Mouse (Mus musculus): ENCODE data around the gene Mrpl50. TPM values are rescaled to one million over a fixed set of nuclear protein-coding genes. Genes with fewer than 3 reads are reported as not detected.

The Mrpl50 gene
- polyA plus RNA-seq, 1 experiment from 2014 or later, result 79.0 TPM

DNA sequence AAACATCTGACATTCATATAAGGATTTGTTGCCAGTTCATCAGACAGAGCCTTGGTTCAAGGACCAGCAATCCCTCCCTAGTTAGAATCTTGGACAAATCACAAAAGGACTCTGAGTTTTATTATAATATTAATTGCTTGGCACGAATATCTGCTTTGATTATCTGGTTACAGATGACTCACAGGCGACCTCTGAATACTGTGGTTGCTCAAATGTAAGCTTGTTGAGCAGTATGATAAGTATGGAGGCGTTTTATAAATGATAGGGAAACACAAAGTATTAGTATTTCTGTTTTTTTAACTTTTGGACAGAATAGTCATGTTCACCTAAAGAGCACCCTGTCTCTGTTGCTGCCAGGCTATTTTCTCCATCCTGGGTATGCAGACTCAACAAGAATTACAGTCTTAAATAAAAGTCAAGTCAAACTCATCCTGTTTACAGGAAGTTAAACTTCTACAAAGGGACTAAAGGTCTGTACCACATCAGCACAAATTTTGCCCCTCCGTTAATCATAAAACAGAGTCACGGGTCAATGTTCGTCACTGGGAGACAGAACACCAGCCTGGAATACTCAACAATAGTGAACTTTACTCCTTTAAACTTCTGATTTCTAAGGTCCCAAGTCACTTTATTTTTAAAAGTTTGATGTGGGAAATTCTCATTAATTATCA is 26.1 kb upstream of the Mrpl50 start:
- 78% methylated on average over 6 of the region's 6 CpGs for WGBS
- H3K36me3 ChIP-seq (ENCODE audit: control insufficient read depth, insufficient read depth), result no peaks in the 10 kb centered on the region
- no peak overlapping the region for H3K4me2 ChIP-seq (ENCODE audit: low read length)
- H3K4me3 ChIP-seq (replicated peaks; ENCODE audit: low read length), result no peak overlapping the region
- H3K9ac ChIP-seq (replicated peaks; ENCODE audit: low read depth, low read length), result no peak overlapping the region
- ATAC-seq, result no peak
- no peaks in the 10 kb centered on the region for H3K9me3 ChIP-seq (ENCODE audit: control insufficient read depth, low read length)
- no peaks in the 10 kb centered on the region for H3K27me3 ChIP-seq (replicated peaks; ENCODE audit: control insufficient read depth, insufficient read depth, low read length)
- H3K27ac ChIP-seq (ENCODE audit: low read length), result no peak overlapping the region
- H3K4me1 ChIP-seq (replicated peaks; ENCODE audit: control insufficient read depth, insufficient read depth, low read length), result no peaks in the 10 kb centered on the region

DNA sequence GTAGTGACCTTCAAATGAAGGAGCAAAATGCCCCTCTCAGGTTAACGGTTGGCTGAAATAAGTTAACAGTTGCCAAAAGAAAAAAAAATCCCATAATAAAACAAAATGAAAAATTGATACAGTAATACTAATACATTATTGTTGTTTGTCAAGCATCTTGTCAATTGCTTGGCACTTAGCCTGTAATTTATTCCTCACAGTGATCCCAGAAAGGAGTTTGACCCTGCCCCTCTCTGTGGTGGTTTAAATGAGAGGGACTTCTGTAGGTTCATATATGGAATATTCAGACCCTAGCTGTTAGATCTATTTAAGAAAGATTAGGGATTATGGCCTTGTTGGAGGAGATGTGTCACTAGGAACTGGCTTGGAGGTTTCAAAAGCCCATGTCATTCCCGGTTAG is 25.1 kb upstream of the Mrpl50 start:
- no peaks in the 10 kb centered on the region for H3K4me1 ChIP-seq (replicated peaks; ENCODE audit: control insufficient read depth, insufficient read depth, low read length)
- no peak overlapping the region for H3K4me3 ChIP-seq (replicated peaks; ENCODE audit: low read length)
- H3K4me2 ChIP-seq (ENCODE audit: low read length), result no peak overlapping the region
- H3K27ac ChIP-seq (ENCODE audit: low read length), result no peak overlapping the region
- no peaks in the 10 kb centered on the region for H3K9me3 ChIP-seq (ENCODE audit: control insufficient read depth, low read length)
- WGBS, result 93% methylated on average over 2 of the region's 2 CpGs
- no peaks in the 10 kb centered on the region for H3K27me3 ChIP-seq (replicated peaks; ENCODE audit: control insufficient read depth, insufficient read depth, low read length)
- no peak overlapping the region for H3K9ac ChIP-seq (replicated peaks; ENCODE audit: low read depth, low read length)
- no peaks in the 10 kb centered on the region for H3K36me3 ChIP-seq (ENCODE audit: control insufficient read depth, insufficient read depth)
- ATAC-seq, result no peak

DNA sequence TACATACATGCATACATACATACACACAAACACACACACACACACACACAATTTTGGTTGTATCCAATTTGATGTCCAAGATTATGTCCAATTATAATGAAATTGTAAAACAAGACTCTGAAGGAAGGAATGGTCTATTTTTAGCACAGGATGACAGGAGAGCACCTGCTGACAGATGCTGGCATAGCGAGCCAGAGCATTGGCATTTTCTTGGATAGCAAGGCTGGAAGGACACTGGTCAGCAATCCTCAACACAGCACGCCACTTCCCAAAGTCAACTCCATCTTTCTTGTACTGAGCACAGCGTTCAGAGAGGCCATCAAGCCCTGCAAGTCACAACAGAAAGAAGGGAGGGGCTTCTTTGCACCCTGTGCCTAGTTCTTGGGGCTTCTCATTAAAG is 20.1 kb upstream of the Mrpl50 start:
- Histone ChIP-seq H3K27ac (ENCODE audit: low read length) (no peak overlapping the region), H3K4me3 (replicated peaks; ENCODE audit: low read length) (no peak overlapping the region), H3K4me2 (ENCODE audit: low read length) (no peak overlapping the region), H3K9me3 (ENCODE audit: control insufficient read depth, low read length) (no peaks in the 10 kb centered on the region), H3K36me3 (ENCODE audit: control insufficient read depth, insufficient read depth) (no peaks in the 10 kb centered on the region), H3K27me3 (replicated peaks; ENCODE audit: control insufficient read depth, insufficient read depth, low read length) (no peaks in the 10 kb centered on the region), H3K4me1 (replicated peaks; ENCODE audit: control insufficient read depth, insufficient read depth, low read length) (no peaks in the 10 kb centered on the region), H3K9ac (replicated peaks; ENCODE audit: low read depth, low read length) (no peak overlapping the region)
- 74% methylated on average over 3 of the region's 3 CpGs for WGBS
- ATAC-seq, result no peak

DNA sequence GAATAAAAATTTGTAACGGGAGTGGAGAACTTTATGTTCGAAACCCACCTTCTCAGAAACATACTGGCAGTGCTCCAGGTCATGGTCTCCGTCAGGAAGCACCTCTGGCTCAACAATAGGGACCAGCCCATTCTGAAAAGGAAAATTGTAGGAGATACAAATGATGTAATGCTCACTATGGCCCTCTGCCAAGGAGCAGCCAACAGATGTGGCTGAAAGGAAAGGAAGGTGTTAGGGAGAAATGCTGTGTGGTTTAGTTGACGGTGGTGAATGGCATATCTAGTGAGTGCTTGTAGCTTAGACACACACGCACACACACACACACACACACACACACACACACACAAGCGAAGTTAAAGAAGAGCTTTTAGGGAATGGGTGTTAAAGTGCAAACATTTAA is 18.8 kb upstream of the Mrpl50 start:
- H3K27ac ChIP-seq (ENCODE audit: low read length), result no peak overlapping the region
- no peak for ATAC-seq
- 52% methylated on average over 6 of the region's 6 CpGs for WGBS
- no peak overlapping the region for H3K9ac ChIP-seq (replicated peaks; ENCODE audit: low read depth, low read length)
- H3K4me3 ChIP-seq (replicated peaks; ENCODE audit: low read length), result no peak overlapping the region
- no peaks in the 10 kb centered on the region for H3K36me3 ChIP-seq (ENCODE audit: control insufficient read depth, insufficient read depth)
- H3K9me3 ChIP-seq (ENCODE audit: control insufficient read depth, low read length), result no peaks in the 10 kb centered on the region
- H3K27me3 ChIP-seq (replicated peaks; ENCODE audit: control insufficient read depth, insufficient read depth, low read length), result no peaks in the 10 kb centered on the region
- H3K4me2 ChIP-seq (ENCODE audit: low read length), result no peak overlapping the region
- H3K4me1 ChIP-seq (replicated peaks; ENCODE audit: control insufficient read depth, insufficient read depth, low read length), result no peaks in the 10 kb centered on the region

DNA sequence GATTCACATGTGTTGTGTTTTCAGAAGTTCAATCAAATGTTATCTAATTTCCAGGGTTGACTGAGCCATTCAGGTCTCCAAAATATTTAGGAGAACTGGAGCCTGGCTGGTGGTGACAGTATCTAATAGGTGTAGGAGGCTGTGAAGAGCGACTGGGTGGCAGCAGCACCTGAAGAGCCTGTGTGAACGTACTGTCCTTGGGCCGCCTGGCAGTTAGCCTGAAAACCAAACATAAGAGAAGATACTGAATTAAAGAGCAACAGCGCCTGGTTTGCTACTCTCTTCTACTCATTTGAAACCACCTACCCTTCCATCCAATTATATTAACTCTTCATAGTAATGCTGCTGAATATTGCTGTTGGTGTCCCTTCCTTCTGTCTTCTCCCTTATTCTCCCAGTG is 15.8 kb upstream of the Mrpl50 start:
- Histone ChIP-seq H3K4me2 (ENCODE audit: low read length) (no peak overlapping the region), H3K27ac (ENCODE audit: low read length) (no peak overlapping the region), H3K9ac (replicated peaks; ENCODE audit: low read depth, low read length) (no peak overlapping the region), H3K9me3 (ENCODE audit: control insufficient read depth, low read length) (no peaks in the 10 kb centered on the region), H3K36me3 (ENCODE audit: control insufficient read depth, insufficient read depth) (peaks cover 5% of the 10 kb centered on the region; the same call in 1 of the 2 replicates), H3K27me3 (replicated peaks; ENCODE audit: control insufficient read depth, insufficient read depth, low read length) (no peaks in the 10 kb centered on the region), H3K4me1 (replicated peaks; ENCODE audit: control insufficient read depth, insufficient read depth, low read length) (no peaks in the 10 kb centered on the region), H3K4me3 (replicated peaks; ENCODE audit: low read length) (no peak overlapping the region)
- 91% methylated on average over 4 of the region's 4 CpGs for WGBS
- ATAC-seq, result no peak

DNA sequence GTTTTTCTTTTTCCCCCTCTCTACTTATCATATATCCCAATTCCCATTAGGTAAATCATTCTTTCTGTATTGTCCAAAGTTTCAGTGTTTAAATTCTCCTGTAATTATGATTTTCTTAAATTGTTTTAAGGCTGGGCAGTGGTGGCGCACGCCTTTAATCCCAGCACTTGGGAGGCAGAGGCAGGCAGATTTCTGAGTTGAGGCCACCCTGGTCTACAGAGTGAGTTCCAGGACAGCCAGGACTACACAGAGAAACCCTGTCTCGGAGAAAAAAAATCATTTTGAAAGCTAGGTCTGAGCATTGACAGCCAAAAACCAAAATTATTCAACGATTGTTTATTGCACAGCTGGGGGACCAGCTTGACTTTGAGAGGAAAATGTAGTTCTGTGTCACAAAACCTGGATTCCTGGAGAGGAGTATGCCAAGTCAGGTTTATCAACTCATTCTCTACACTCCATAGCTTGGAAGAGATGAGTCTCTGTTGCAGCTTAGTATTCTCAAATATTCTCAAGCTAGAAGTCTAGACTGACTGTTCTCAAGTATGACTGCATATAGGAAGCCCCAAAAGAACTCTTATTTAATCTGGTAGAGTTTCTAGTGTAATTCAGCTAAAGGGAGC is 14.9 kb upstream of the Mrpl50 start:
- H3K4me1 ChIP-seq (replicated peaks; ENCODE audit: control insufficient read depth, insufficient read depth, low read length), result no peaks in the 10 kb centered on the region
- peaks cover 10% of the 10 kb centered on the region for H3K36me3 ChIP-seq (ENCODE audit: control insufficient read depth, insufficient read depth)
- no peak overlapping the region for H3K27ac ChIP-seq (ENCODE audit: low read length)
- H3K4me2 ChIP-seq (ENCODE audit: low read length), result no peak overlapping the region
- H3K4me3 ChIP-seq (replicated peaks; ENCODE audit: low read length), result no peak overlapping the region
- no peak for ATAC-seq
- 93% methylated on average over 4 of the region's 4 CpGs for WGBS
- H3K27me3 ChIP-seq (replicated peaks; ENCODE audit: control insufficient read depth, insufficient read depth, low read length), result no peaks in the 10 kb centered on the region
- no peak overlapping the region for H3K9ac ChIP-seq (replicated peaks; ENCODE audit: low read depth, low read length)
- peaks cover under 1% of the 10 kb centered on the region; the same call in 1 of the 2 replicates for H3K9me3 ChIP-seq (ENCODE audit: control insufficient read depth, low read length)

DNA sequence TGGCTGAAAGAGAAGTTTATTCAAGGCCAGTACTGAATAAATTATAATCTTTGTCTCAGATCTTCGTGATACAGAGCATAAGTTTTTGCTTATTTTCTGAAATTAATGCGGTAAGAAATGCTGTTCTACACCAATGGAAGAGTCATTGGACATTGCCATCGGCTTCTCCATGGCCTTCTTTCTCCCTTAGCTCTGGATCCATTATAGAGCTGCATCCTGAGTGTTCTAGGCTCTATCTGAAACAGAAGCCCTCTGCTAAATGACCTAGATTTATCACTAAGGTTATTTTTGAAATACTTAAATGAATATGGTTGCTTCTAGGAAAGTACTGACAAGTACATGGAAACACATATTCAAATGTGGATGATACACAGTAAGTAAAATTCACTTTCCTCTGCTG is 14.1 kb upstream of the Mrpl50 start:
- ATAC-seq, result no peak
- WGBS, result 90% methylated on average over 3 of the region's 3 CpGs

DNA sequence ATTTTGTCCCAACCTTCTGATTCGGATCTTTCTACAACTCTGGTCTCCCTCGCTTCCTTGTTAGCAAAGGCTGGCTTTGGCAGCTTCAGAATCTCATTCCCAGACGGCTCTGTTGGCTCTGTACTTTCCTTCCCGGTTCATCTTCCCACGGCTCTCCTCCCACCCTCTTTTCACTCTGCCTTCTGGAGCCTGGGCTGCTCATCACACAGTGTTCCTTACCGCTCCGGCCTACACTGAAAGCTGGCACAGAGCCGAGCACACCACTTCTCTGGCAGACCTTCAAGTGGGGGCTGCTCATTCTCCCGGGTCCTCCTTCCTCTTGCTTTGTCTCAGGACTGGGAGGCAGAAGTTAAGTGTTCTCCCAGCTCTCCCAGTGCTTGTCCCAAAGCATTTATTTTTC is 1.7 kb upstream of the Mrpl50 start:
- Histone ChIP-seq H3K27ac (ENCODE audit: low read length) (no peak overlapping the region), H3K27me3 (replicated peaks; ENCODE audit: control insufficient read depth, insufficient read depth, low read length) (no peaks in the 10 kb centered on the region), H3K4me3 (replicated peaks; ENCODE audit: low read length) (0 out of 2 replicates have a peak overlapping the region, but pooled peaks have one; percentile 0), H3K9ac (replicated peaks; ENCODE audit: low read depth, low read length) (no peak overlapping the region), H3K4me1 (replicated peaks; ENCODE audit: control insufficient read depth, insufficient read depth, low read length) (peaks cover 16% of the 10 kb centered on the region), H3K36me3 (ENCODE audit: control insufficient read depth, insufficient read depth) (peaks cover 5% of the 10 kb centered on the region), H3K9me3 (ENCODE audit: control insufficient read depth, low read length) (no peaks in the 10 kb centered on the region), H3K4me2 (ENCODE audit: low read length) (peak overlapping the region; percentile 78)
- WGBS, result 50% methylated on average over 9 of the region's 9 CpGs
- no peak for ATAC-seq

More for the DNA sequence above, 14.1 kb upstream of the Mrpl50 start:
- Histone ChIP-seq H3K9ac (replicated peaks; ENCODE audit: low read depth, low read length) (no peak overlapping the region), H3K4me2 (ENCODE audit: low read length) (no peak overlapping the region), H3K36me3 (ENCODE audit: control insufficient read depth, insufficient read depth) (peaks cover 17% of the 10 kb centered on the region), H3K9me3 (ENCODE audit: control insufficient read depth, low read length) (peaks cover 8% of the 10 kb centered on the region), H3K27ac (ENCODE audit: low read length) (no peak overlapping the region), H3K4me1 (replicated peaks; ENCODE audit: control insufficient read depth, insufficient read depth, low read length) (no peaks in the 10 kb centered on the region), H3K4me3 (replicated peaks; ENCODE audit: low read length) (no peak overlapping the region), H3K27me3 (replicated peaks; ENCODE audit: control insufficient read depth, insufficient read depth, low read length) (no peaks in the 10 kb centered on the region)

DNA sequence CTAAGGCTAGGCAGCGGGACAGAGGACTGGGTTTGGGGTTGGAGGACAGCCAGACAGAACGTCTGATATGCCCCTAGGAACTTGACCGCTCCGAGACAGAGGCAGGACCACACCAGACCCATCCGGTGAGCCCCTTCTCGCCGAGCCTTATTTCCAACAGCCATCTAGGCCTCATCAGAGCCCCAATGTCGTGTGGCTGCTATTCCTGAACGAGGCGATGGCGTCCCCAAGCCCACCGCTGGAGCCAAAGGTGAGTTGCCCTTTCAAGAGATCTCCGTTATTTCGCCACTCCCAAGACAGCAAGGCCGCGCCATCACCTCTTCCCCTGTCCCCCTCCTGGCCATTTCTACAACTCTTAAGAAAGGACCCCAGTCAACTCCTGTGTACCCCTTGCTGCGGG is 453 bp upstream of the Mrpl50 start:
- H3K4me1 ChIP-seq (replicated peaks; ENCODE audit: control insufficient read depth, insufficient read depth, low read length), result peaks cover 16% of the 10 kb centered on the region
- H3K36me3 ChIP-seq (ENCODE audit: control insufficient read depth, insufficient read depth), result peaks cover 5% of the 10 kb centered on the region
- 0 out of 2 replicates have a peak overlapping the region, but pooled peaks have one; percentile 0 for H3K27ac ChIP-seq (ENCODE audit: low read length)
- no peaks in the 10 kb centered on the region for H3K27me3 ChIP-seq (replicated peaks; ENCODE audit: control insufficient read depth, insufficient read depth, low read length)
- peak overlapping the region; percentile 78 for H3K4me2 ChIP-seq (ENCODE audit: low read length)
- no peak for ATAC-seq
- H3K9me3 ChIP-seq (ENCODE audit: control insufficient read depth, low read length), result no peaks in the 10 kb centered on the region
- peak overlapping the region; percentile 76 for H3K4me3 ChIP-seq (replicated peaks; ENCODE audit: low read length)
- H3K9ac ChIP-seq (replicated peaks; ENCODE audit: low read depth, low read length), result peak overlapping the region; percentile 77
- WGBS, result 0% methylated on average over 17 of the region's 17 CpGs
